Mouse (Mus musculus) stomach, postnatal 0 days (tissue): ENCODE data around the gene Rbm28.

Source experiments
- CTCF ChIP-seq: IDR thresholded peaks from 2 replicates; pipeline ENCODE4 v1.5.1; 2016; ENCODE audit warnings: antibody characterized with exemption, low read depth, mild to moderate bottlenecking, moderate library complexity
- EP300 ChIP-seq: optimal IDR thresholded peaks from 2 replicates; pipeline ENCODE3; 2016; ENCODE audit warnings: antibody characterized with exemption

DNA sequence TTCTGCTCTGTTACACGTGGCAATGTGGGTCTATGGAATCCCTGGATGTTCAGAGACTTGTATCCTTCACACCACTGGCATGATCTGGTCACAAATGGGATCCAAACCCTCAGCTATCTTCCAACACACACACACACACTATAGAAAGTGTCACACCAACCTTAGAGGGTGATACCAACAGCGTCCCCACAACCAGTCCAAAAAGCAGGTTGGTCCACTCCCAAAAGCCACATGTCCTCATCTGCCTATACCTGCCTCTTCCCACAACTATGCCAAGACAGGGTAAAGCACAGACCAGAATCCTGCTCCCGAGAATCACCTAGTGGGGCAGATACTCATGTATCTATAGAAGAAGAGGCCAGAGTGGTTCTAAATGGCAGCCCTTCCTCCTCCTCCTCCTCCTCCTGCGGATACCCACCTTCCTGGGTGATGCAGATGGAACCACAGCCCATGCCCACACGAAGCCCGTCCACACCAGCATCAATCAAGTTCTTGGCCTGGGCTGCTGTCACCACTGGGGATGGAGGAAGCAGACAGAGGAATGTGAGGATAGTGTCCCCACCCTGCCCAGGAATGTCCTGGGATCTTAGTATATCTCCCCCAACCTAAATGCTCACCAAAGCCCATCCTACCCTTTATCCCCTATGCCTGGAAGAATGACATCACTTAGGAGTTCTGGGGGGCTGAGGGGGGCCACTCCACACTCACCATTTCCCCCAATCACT lies 39.2 kb upstream of the Rbm28 start:
- TF ChIP-seq CTCF (no peak), EP300 (no peak)
